Mouse (Mus musculus) induced T-regulatory cell, adult 2 months (primary cell): ENCODE data around the gene Mylk4.

ENCODE experiments used
- DNase-seq: peaks from one replicate; pipeline ENCODE4 v3.0.0-alpha.2; 2012; ENCODE audit warnings: low read depth

The Mylk4 gene

DNA sequence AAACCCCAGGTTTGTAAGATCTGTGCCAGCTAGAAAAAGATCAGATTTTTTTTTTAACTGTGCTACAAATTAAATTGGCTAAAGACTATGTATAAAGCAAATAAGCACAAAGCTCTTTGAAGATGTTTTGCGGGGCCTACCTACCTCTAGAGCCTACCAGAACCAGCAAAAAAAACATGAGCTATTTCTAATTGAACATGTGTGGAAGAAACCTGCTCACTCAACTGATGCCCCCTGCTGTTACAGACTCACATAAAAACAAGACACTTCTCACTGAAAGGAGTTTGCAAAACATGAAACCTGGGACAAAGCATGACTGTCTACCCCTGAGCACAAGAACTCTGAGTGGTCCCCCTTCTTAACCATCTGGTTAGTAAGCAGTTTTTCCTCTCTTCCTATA, 13.3 kb upstream of the Mylk4 start:
- DNase-seq: peak; percentile 11

DNA sequence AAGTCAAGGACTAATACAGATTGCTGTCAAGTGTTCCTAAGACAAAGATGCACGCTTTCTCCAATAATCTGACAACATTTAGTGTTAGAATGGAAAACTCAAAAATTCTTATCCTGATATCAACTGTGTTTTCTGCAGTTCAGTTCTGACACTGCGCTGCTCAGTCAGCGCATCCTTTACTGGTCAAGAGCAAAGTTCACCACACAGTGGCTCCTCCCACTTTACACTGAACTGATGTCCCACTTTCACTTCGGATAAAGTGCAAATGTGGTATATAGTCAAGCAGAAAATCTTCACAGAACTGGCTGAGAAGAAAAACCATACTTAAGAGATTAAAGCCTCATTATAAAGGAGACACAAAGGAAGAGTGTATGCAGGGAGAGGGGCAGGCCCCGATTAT, 11.4 kb upstream of the Mylk4 start:
- DNase-seq: peak; percentile 9

DNA sequence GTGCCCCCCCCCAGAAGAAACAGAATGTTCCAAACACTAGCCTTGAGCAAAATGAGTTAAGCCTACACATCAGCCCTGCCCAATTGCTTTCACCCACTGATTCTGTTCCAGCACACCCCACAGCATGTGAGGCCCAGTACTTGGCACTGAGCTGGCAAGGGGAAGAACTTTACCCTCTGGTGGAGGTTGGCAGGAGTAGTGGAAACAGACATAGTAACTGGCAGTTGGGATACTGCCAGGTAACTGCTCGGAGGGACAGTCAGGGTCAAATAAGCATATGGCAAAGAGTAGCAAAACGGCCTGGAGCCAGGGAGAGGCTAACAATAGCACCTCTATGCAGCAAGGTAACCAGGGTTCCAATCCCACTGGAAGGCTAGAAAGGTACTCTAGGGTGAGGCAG, 10.9 kb upstream of the Mylk4 start:
- no peak for DNase-seq

- DNase-seq: no peak
These were observed 6.0 kb upstream of the Mylk4 start for GRCm38 (mm10) chr13:32789781-32790180.

DNA sequence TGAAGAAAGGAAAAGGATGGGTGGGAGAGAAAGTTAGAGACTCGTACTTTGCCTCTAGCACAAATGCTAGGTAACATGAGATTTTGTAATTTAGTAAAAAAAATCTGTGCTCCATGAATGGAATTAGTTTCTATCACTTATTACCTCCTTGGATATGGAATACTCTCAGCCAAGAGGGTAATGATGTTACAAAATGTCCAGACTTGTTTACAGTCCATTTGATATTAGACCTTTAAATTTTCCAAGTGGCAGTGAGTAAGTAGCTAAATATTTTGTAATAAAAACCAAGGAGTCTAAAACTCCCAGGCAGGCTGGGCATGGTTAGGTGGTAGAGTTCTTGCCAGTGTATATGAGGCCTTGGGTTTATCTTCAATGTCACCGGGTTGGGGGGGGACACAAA, 3.8 kb upstream of the Mylk4 start:
- DNase-seq: no peak

- DNase-seq: peak; percentile 10
These were observed 699 bp downstream of the Mylk4 start for GRCm38 (mm10) chr13:32783055-32783454.

DNA sequence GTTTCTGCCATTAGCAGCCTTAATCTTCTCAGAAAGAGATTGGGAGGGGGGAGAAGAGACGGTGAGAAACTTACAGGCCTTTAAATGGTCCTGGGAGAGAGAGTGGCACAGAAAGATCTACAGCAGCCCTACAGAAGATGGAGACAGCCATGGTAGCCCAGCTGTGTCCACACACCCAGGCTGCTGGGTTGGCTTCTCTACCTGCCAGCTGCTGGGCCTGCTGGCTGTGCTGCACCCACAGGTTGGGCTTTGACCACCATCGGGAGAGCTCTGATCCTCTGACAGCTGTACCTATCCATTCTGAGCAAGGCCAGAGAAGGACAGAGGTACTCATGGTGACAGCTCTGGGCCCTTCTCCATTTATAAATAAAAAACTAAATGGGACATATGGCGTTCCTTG, 4.9 kb downstream of the Mylk4 start:
- DNase-seq: no peak

DNA sequence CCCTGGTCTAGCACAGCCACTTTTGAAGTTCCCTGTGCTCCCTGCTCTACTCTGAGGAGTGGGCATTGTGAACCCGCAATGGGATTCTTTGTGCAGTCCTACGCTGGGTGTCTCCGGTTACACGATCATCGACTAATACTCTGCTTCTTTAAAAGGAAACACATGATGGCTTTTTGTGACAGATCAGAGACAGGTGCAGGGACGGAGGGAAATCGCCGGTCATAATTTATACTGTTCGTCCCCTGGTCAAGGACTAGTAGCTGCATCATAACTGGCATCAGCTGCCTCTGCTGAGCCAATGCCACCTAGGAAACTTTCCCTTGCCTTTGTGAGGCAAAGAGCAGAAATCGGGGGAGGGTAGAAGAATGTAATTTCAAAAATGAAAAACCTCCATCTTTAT, 7.4 kb downstream of the Mylk4 start:
- DNase-seq: no peak

DNA sequence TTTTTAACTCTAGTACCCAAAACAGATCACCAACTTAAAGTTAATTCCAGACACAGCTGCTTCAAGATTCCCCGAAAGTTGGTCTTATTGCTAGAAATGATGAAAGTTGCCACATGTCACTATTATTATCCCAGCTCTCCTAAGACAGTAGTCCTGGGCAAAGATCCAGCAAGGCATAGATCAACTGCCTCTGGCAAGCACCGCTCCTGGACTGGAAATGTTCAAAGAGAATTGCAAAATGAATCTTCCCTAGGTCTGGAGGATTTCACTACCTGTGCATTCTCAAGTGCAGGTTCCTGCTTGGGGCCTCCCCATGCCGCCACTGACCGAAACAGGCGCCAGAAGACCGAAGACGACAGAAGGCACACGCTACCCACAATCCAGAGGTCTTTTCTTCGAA, 7.9 kb downstream of the Mylk4 start:
- DNase-seq: no peak

- no peak for DNase-seq
These were observed 13.8 kb downstream of the Mylk4 start for GRCm38 (mm10) chr13:32769960-32770359.

GRCm38 (mm10) chr13:32768104-32768503, 15.7 kb downstream of the Mylk4 start:
- DNase-seq: peak; percentile 61

DNA sequence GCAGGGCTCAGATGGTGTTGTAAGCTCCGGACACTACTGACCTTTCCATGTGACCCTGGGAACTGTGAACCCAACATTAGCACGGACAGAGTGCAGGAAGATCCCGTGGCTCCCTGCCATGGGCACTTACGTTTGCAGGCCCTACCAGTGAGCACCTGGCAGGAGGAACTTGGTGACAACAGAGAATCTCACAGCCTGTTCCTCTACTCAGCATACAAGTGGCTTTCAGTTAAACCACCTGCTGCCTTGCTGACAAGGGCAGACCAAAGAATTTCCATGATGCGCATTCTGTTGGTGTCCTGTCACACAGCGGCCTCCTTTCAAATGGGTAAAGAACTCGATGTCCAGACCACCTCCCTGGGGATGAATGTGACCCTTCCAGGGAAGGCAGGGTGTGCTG, 19.3 kb downstream of the Mylk4 start:
- no peak for DNase-seq

DNA sequence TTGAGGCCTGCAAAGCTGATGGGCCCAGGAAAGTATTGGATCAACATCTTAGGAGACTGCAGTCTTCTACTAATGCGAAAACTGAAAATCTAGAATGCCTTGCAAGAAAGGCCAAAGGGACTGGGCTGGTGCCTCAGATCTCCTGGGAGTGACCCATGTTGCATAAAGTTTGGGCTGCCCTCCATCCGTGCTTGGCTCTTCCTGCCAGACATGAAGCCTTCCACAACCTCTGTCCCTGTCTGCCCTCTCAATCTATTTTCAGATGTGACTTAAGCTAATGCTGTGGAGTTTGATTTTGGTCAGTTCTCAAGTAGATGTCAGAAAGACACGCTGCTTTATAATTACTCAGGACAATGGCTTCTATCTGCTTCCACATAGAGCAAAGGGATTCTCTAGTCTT, 20.6 kb downstream of the Mylk4 start:
- DNase-seq: no peak

DNA sequence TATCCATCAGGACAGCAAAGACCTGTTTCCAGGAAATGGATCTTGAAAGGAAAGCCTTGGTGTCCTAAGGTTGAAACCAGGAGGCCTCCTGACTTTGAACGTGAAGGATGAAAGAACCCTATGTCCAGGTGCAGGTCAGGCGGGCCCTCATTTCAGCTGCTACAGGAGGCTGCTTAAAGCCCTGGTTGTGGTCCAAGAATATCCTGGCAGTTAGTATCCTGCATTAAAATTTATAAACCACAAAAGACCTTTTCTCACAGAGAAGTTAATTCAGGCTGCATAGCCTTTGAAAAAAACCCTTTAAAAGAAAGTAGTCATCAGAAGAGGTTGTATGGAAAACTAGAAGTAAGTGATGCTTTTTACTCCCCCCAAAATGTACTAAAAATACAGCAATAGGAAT, 23.0 kb downstream of the Mylk4 start:
- DNase-seq: no peak

GRCm38 (mm10) chr13:32759036-32759435, 24.7 kb downstream of the Mylk4 start:
- no peak for DNase-seq

- no peak for DNase-seq
These were observed 31.6 kb downstream of the Mylk4 start for GRCm38 (mm10) chr13:32752066-32752657.

- DNase-seq: no peak
These were observed 33.2 kb downstream of the Mylk4 start for GRCm38 (mm10) chr13:32750507-32750906.

DNA sequence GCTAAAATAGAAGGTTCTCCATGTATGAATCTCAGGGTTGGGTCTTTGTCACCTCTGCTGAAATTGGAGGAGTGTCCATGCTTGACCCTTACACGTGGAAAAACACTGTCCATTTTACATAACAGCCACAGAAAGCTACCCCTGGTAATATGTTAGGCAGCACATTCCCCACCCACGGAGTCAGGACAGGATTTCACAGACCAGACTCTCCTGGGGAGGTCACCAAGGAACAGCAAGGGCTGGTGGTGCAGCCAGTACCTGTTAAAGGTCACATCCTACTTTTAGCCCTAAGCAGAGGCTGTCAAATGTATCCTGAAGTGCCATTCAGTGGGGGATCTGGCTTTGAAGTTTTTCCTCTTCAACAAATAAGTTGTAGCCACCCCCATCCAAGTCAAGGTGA, 35.3 kb downstream of the Mylk4 start:
- no peak for DNase-seq

- DNase-seq: no peak
These were observed 42.6 kb downstream of the Mylk4 start for GRCm38 (mm10) chr13:32741161-32741560.

DNA sequence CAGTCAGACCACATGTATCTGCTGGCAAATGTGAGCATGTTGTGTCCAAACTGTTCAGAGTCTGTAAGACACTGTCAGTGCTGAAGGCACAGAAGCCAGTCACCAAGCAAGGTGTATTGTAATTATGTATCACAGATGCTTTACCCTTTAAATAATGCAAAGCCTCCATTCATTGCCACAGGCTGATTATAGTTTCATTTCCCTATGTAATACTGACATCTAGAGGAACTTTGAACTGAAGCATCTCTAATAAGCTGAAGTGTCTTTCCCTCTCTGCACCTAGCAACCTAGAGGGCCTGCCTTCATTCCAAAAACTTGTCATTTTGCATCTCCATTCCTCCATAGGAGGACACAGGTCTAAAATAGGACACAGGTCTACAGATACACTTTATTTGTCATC, 52.5 kb downstream of the Mylk4 start:
- peak; percentile 27 for DNase-seq

- no peak for DNase-seq
These were observed 59.1 kb downstream of the Mylk4 start for GRCm38 (mm10) chr13:32724606-32725005.

DNA sequence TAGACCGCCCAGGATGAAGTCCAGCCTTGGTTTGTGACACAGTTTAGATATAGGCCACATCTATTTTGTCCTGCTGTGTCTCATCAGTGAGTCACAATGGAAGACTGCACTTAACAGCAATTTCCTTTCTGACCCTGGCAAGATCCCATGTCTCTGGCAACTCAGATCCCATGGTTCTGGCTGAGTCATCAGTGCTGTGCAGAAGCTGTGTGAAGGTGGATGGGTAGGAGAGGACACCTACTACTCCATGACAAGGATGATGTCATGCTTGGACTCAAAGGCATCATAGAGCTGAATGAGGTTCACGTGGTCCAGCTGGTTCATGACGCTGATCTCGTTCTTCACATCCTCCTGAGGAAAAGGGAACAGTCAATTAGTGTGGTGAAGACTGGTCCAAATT, 62.0 kb downstream of the Mylk4 start:
- no peak for DNase-seq

GRCm38 (mm10) chr13:32719284-32719683, 64.5 kb downstream of the Mylk4 start:
- DNase-seq: no peak

GRCm38 (mm10) chr13:32717709-32718108, 66.0 kb downstream of the Mylk4 start:
- DNase-seq: no peak

DNA sequence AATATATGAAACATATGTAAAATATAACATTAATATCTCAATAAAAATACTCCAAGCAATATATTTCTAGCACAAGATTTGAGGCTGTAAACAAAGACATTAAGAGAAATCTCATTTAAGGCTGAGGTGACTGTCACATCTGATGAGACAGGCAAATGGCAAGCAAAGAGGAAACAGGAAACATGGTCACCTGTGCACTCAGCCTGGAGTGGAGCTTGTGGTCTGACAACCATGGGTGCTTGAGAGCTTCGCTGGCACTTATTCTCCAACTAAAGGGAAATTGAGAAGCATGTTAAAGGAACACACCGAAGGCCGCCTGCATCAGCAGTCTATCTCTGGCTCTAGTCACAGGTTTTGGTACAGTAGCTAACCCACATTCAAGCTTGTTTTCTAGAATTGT, 71.2 kb downstream of the Mylk4 start:
- DNase-seq: peak; percentile 18
